Mouse (Mus musculus) induced T-regulatory cell, adult 2 months (primary cell): ENCODE data around the gene Tm9sf1.
A peak's percentile ranks its signal among the peaks of the same experiment; 100 is the strongest.

Source experiments
- DNase-seq: peaks from one replicate; pipeline ENCODE4 v3.0.0-alpha.2; 2012; ENCODE audit warnings: low read depth

Gene Tm9sf1

GRCm38 (mm10) chr14:55634874-55635522, 8.6 kb downstream of the Tm9sf1 start:
- no peak for DNase-seq

- DNase-seq: peak; percentile 83
These were observed 14.3 kb downstream of the Tm9sf1 start for GRCm38 (mm10) chr14:55629312-55629711.

- no peak for DNase-seq
These were observed 15.4 kb downstream of the Tm9sf1 start for GRCm38 (mm10) chr14:55628077-55628827.

- peak; percentile 47 for DNase-seq
These were observed 25.0 kb downstream of the Tm9sf1 start for GRCm38 (mm10) chr14:55618486-55619195.

- peak; percentile 65 for DNase-seq
These were observed 25.8 kb downstream of the Tm9sf1 start, which contains the start of gene Rec8 for GRCm38 (mm10) chr14:55617822-55618221. Gene Rec8 (plus strand): TSS chr14:55618037.

GRCm38 (mm10) chr14:55616844-55617243, 26.8 kb downstream of the Tm9sf1 start:
- DNase-seq: no peak

GRCm38 (mm10) chr14:55615876-55616275, 27.7 kb downstream of the Tm9sf1 start:
- no peak for DNase-seq

GRCm38 (mm10) chr14:55614565-55615178, 28.9 kb downstream of the Tm9sf1 start:
- DNase-seq: no peak

GRCm38 (mm10) chr14:55613346-55613745, 30.3 kb downstream of the Tm9sf1 start:
- no peak for DNase-seq

GRCm38 (mm10) chr14:55608339-55608738, 35.3 kb downstream of the Tm9sf1 start:
- DNase-seq: no peak

- no peak for DNase-seq
These were observed 37.7 kb downstream of the Tm9sf1 start for GRCm38 (mm10) chr14:55605743-55606459.

- peak; percentile 62 for DNase-seq
These were observed 38.8 kb downstream of the Tm9sf1 start for GRCm38 (mm10) chr14:55604823-55605222.

GRCm38 (mm10) chr14:55603633-55604576, 39.7 kb downstream of the Tm9sf1 start:
- DNase-seq: peak; percentile 99

- DNase-seq: no peak
These were observed 40.4 kb downstream of the Tm9sf1 start, which contains the start of gene Irf9 for GRCm38 (mm10) chr14:55603271-55603632. Gene Irf9 (plus strand): TSS chr14:55603571.

GRCm38 (mm10) chr14:55598521-55599390, 44.9 kb downstream of the Tm9sf1 start:
- no peak for DNase-seq

GRCm38 (mm10) chr14:55596036-55596690, 47.4 kb downstream of the Tm9sf1 start:
- DNase-seq: no peak

- DNase-seq: no peak
These were observed 51.4 kb downstream of the Tm9sf1 start for GRCm38 (mm10) chr14:55592226-55592625.

- peak; percentile 97 for DNase-seq
These were observed 52.2 kb downstream of the Tm9sf1 start, which contains the start of gene Rnf31 for GRCm38 (mm10) chr14:55591331-55591891. Gene Rnf31 (plus strand): TSS chr14:55591708.
